Mouse (Mus musculus): ENCODE results near the gene Igsf21. TPM values are rescaled to one million over a fixed set of nuclear protein-coding genes. Genes with fewer than 3 reads are reported as not detected.

Gene Igsf21
- polyA plus RNA-seq, 1 experiment from 2014 or later: 8.1 TPM

DNA sequence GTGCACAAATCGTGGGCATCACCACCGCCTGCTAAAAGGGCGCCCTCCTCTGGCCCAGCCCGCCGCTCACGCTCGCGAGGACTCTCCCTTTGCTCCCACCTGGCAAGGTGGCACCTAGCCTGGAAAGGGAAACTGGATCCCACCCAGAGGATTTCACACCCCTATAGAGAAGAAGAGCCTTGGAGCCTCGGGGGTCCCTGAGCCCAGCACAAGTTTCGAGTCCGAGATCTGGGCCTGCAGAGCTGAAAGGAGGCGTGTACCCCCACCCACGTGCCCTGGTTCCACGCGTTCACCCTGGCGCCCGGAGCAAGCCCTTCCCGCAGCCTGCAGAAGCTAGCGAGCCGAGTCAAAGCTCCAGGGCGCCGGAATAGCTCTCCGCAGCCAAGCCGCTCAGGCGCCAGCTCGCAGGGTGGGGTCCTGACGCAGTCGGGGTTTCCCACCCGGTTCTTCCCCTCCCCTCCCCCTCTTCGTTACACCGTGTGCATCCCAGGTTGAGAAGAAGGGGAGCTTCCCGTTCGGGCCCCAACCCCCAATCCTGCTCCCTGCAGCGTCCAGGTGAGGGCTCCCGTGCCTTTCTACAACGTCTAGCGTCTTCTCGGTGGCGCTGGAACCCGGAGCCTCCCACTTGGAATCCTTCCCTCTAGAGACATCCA, 2.3 kb downstream of the Igsf21 start:
- WGBS: 2% methylated on average over 40 of the region's 40 CpGs
- Histone ChIP-seq H3K9ac (ENCODE audit: low read depth, low read length) (no peak overlapping the region), H3K36me3 (ENCODE audit: control insufficient read depth, insufficient read depth, low read length) (no peaks in the 10 kb centered on the region), H3K4me3 (ENCODE audit: low read depth, low read length) (peak overlapping the region; percentile 39; the same call in 1 of the 2 replicates), H3K4me2 (replicated peaks; ENCODE audit: low read depth, low read length) (peak overlapping the region; percentile 39), H3K9me3 (ENCODE audit: control insufficient read depth, low read length) (no peaks in the 10 kb centered on the region), H3K4me1 (replicated peaks; ENCODE audit: control insufficient read depth, insufficient read depth, low read length) (peaks cover 10% of the 10 kb centered on the region), H3K27ac (ENCODE audit: low read depth, low read length) (no peak overlapping the region), H3K27me3 (ENCODE audit: control insufficient read depth, insufficient read depth, low read length) (peaks cover 55% of the 10 kb centered on the region)
- ATAC-seq (ENCODE audit: low FRiP score) (no peak), DNase-seq (ENCODE audit: low spot score) (no peak)

DNA sequence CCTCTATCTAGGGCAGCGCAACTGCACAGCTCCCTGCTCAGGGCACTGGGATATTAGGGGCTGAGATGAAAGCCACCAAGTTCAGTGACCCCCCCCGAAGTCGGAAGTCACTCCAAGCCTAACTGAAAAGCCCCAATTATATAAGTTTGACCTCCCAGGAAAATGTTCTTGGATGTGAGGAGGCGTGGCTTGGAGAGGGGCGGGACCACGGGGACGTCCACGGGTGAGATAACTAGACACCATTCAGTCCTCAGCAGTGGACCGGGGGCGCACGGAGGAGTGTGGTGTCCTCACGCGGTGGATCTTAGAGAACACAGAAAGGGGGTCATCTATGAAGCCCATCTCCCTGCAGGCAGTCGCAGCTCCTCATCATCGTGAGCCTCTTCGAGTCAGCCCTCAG, 3.4 kb downstream of the Igsf21 start:
- no peaks in the 10 kb centered on the region for H3K36me3 ChIP-seq (ENCODE audit: control insufficient read depth, insufficient read depth, low read length)
- H3K4me3 ChIP-seq (ENCODE audit: low read depth, low read length): no peak overlapping the region
- peaks cover 48% of the 10 kb centered on the region for H3K27me3 ChIP-seq (ENCODE audit: control insufficient read depth, insufficient read depth, low read length)
- no peak overlapping the region; the same call in 1 of the 2 replicates for H3K4me2 ChIP-seq (replicated peaks; ENCODE audit: low read depth, low read length)
- H3K27ac ChIP-seq (ENCODE audit: low read depth, low read length): no peak overlapping the region
- H3K9me3 ChIP-seq (ENCODE audit: control insufficient read depth, low read length): no peaks in the 10 kb centered on the region
- H3K4me1 ChIP-seq (replicated peaks; ENCODE audit: control insufficient read depth, insufficient read depth, low read length): peaks cover 10% of the 10 kb centered on the region
- DNase-seq (ENCODE audit: low spot score): no peak
- no peak overlapping the region for H3K9ac ChIP-seq (ENCODE audit: low read depth, low read length)
- 19% methylated on average over 16 of the region's 16 CpGs for WGBS
- no peak for ATAC-seq (ENCODE audit: low FRiP score)

DNA sequence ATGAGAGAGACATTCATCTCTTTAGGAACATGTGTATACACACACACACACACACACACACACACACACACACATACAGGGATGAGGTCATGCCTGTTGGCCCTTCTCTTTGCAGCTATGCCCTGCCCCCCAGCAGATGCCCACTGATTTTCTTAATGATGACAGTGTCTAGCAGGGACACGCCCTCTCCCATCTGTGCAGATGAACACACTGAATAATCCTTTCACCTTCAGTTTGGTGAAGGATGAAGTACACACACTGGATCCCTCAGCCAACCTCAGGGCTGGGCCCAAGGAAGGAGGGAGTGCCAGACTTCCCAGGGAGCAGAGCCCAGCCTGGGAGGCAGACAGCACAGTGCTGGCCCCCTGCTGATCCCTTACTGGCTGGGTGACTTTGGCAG, 4.3 kb downstream of the Igsf21 start:
- H3K4me2 ChIP-seq (replicated peaks; ENCODE audit: low read depth, low read length): no peak overlapping the region
- H3K27ac ChIP-seq (ENCODE audit: low read depth, low read length): no peak overlapping the region
- 58% methylated on average over 1 of the region's 1 CpGs for WGBS
- peak; percentile 22; the same call in 1 of the 2 replicates for ATAC-seq (ENCODE audit: low FRiP score)
- DNase-seq (ENCODE audit: low spot score): peak; percentile 46
- no peak overlapping the region for H3K4me3 ChIP-seq (ENCODE audit: low read depth, low read length)
- peaks cover 14% of the 10 kb centered on the region for H3K4me1 ChIP-seq (replicated peaks; ENCODE audit: control insufficient read depth, insufficient read depth, low read length)
- peaks cover 40% of the 10 kb centered on the region for H3K27me3 ChIP-seq (ENCODE audit: control insufficient read depth, insufficient read depth, low read length)
- H3K9ac ChIP-seq (ENCODE audit: low read depth, low read length): no peak overlapping the region
- no peaks in the 10 kb centered on the region for H3K36me3 ChIP-seq (ENCODE audit: control insufficient read depth, insufficient read depth, low read length)
- no peaks in the 10 kb centered on the region for H3K9me3 ChIP-seq (ENCODE audit: control insufficient read depth, low read length)

DNA sequence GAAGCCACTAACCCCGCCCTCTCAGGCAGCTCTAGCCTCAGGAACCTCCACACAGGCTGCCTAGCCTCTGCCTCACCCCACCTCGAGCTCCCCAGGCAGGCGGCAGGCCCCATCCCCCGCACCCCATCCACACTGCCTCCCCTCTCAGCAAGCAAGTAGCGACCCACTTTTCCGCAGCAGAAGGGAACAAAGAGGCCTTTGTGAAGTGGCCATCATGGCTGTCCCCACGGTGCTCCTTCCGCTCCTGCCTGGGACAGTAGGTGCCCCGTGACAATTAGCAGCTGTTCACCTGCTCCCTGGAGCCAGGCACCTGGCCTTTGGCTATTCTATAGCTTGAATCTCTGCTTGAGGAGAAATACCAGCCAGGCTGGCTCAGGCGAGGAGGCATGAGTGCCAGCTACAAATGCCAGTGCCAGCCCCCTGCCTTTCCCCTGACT, 9.3 kb downstream of the Igsf21 start:
- 18% methylated on average over 10 of the region's 10 CpGs for WGBS
- no peaks in the 10 kb centered on the region for H3K9me3 ChIP-seq (ENCODE audit: control insufficient read depth, low read length)
- no peak overlapping the region for H3K4me2 ChIP-seq (replicated peaks; ENCODE audit: low read depth, low read length)
- ATAC-seq (ENCODE audit: low FRiP score) (no peak; the same call in 1 of the 2 replicates), DNase-seq (ENCODE audit: low spot score) (no peak)
- 0 out of 2 replicates have a peak overlapping the region, but pooled peaks have one; percentile 30 for H3K27ac ChIP-seq (ENCODE audit: low read depth, low read length)
- H3K36me3 ChIP-seq (ENCODE audit: control insufficient read depth, insufficient read depth, low read length): no peaks in the 10 kb centered on the region
- peak overlapping the region; percentile 29; the same call in 1 of the 2 replicates for H3K9ac ChIP-seq (ENCODE audit: low read depth, low read length)
- H3K4me1 ChIP-seq (replicated peaks; ENCODE audit: control insufficient read depth, insufficient read depth, low read length): peaks cover 4% of the 10 kb centered on the region
- H3K4me3 ChIP-seq (ENCODE audit: low read depth, low read length): no peak overlapping the region
- H3K27me3 ChIP-seq (ENCODE audit: control insufficient read depth, insufficient read depth, low read length): no peaks in the 10 kb centered on the region; the same call in 1 of the 2 replicates

DNA sequence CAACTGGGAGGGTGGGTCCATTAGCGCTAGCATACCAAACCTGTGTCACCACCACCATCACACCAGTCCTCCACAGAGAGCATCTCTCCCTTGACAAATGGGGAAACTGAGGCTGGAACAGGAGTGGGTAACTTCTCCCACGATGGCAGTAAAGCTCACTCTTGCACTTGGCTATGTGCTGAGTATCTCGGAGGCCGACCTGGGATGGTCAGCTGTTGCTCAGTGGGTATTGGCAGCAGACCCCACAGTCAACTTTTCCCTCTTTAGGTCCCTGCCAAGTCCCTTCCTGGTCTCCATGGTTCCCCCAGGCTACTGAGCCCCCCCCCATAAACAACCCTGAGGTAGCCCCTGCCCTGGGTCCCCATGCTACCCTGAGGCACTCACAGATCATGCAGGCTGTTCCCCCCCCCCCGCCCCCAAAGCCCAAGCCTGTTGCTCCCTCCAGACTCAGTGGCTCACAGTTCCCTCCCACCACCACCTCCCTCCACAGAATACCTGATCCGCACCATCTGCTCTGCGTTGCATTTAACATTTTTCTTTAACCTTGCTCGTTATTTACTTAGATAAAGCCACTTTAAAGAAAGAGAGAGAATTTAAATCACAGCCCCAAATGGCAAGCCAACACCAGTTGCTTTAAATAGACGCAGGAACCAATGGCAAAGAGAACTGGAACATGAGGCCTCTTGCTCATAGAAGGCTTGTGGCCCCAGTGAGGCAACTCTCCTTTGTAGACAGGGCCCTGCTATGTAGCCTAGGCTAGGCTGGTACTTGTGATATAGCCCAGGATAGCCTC, 11.0 kb downstream of the Igsf21 start:
- Histone ChIP-seq H3K36me3 (ENCODE audit: control insufficient read depth, insufficient read depth, low read length) (no peaks in the 10 kb centered on the region), H3K4me2 (replicated peaks; ENCODE audit: low read depth, low read length) (no peak overlapping the region), H3K4me3 (ENCODE audit: low read depth, low read length) (no peak overlapping the region), H3K9me3 (ENCODE audit: control insufficient read depth, low read length) (no peaks in the 10 kb centered on the region), H3K4me1 (replicated peaks; ENCODE audit: control insufficient read depth, insufficient read depth, low read length) (peaks cover 4% of the 10 kb centered on the region), H3K9ac (ENCODE audit: low read depth, low read length) (no peak overlapping the region), H3K27me3 (ENCODE audit: control insufficient read depth, insufficient read depth, low read length) (no peaks in the 10 kb centered on the region), H3K27ac (ENCODE audit: low read depth, low read length) (no peak overlapping the region)
- ATAC-seq (ENCODE audit: low FRiP score): no peak
- WGBS: 71% methylated on average over 9 of the region's 9 CpGs
- DNase-seq (ENCODE audit: low spot score): no peak

DNA sequence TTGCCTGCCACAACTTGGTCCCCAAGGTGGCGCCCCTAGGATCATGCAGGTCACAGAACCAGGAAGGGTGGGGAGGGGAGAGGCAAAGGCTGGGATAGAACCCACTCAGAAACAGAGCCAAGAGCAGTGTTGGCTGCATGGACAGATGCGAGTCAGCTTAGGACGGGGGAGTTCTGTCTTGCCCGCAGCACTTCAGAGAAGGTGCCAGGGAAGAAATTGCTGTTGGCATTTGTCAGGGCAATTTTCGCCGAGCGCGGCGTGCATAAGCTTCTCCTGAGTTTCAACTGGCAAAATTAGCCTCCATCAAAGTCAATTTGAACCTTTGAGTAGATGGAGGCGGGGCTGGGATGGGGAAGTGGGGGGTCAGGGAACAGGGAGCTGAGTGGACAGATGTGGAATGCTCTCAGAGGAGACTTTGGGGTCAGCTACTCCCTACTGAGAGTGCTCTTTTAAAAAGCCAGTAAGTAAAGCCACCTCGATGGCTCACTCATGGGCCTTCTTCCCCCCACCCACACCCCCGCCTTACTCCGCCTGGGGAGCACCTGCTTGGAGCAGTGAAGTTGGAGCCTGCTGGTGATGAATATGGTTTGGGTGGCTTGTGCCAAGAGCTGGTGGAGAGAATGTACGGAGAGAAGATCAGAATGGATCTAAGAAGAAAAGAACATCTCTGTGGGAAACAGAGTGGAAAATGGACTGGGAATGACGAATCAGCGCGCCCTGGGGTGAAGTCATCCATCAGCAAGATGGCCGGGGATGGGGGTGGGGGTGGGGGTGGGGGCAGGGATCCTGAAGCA, 12.0 kb downstream of the Igsf21 start:
- ATAC-seq (ENCODE audit: low FRiP score): no peak
- H3K27me3 ChIP-seq (ENCODE audit: control insufficient read depth, insufficient read depth, low read length): no peaks in the 10 kb centered on the region
- H3K4me1 ChIP-seq (replicated peaks; ENCODE audit: control insufficient read depth, insufficient read depth, low read length): peaks cover 4% of the 10 kb centered on the region
- no peak overlapping the region for H3K4me2 ChIP-seq (replicated peaks; ENCODE audit: low read depth, low read length)
- no peaks in the 10 kb centered on the region for H3K9me3 ChIP-seq (ENCODE audit: control insufficient read depth, low read length)
- no peaks in the 10 kb centered on the region for H3K36me3 ChIP-seq (ENCODE audit: control insufficient read depth, insufficient read depth, low read length)
- no peak overlapping the region for H3K27ac ChIP-seq (ENCODE audit: low read depth, low read length)
- no peak for DNase-seq (ENCODE audit: low spot score)
- 71% methylated on average over 18 of the region's 18 CpGs for WGBS
- no peak overlapping the region for H3K9ac ChIP-seq (ENCODE audit: low read depth, low read length)
- H3K4me3 ChIP-seq (ENCODE audit: low read depth, low read length): no peak overlapping the region

DNA sequence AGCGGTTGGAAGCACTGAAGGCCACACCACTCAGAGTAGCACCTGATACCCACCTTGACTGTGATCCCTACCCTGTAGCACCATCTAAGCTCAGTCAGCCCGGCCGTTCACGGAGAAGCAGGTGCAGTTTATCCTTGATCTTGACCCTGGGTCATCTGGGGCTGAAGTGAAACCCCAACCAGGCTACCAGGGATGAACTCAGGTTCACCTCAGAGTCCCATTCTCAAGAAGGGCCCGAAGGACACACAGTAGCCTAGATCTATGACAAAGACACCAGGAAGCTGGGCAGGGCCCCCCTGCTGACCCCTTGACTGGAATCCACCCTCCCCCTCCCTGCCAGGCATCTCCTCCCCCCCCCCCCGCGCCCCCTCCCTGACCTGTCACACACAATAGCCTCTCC, 18.7 kb downstream of the Igsf21 start:
- H3K27me3 ChIP-seq (ENCODE audit: control insufficient read depth, insufficient read depth, low read length): 0 out of 2 replicates have a peak, but pooled peaks cover 2% of the 10 kb centered on the region
- no peak overlapping the region for H3K4me3 ChIP-seq (ENCODE audit: low read depth, low read length)
- H3K4me2 ChIP-seq (replicated peaks; ENCODE audit: low read depth, low read length): no peak overlapping the region
- ATAC-seq (ENCODE audit: low FRiP score): no peak
- no peaks in the 10 kb centered on the region for H3K9me3 ChIP-seq (ENCODE audit: control insufficient read depth, low read length)
- H3K27ac ChIP-seq (ENCODE audit: low read depth, low read length): peak overlapping the region; percentile 42; the same call in 1 of the 2 replicates
- H3K36me3 ChIP-seq (ENCODE audit: control insufficient read depth, insufficient read depth, low read length): no peaks in the 10 kb centered on the region
- H3K4me1 ChIP-seq (replicated peaks; ENCODE audit: control insufficient read depth, insufficient read depth, low read length): peaks cover 9% of the 10 kb centered on the region
- H3K9ac ChIP-seq (ENCODE audit: low read depth, low read length): no peak overlapping the region
- DNase-seq (ENCODE audit: low spot score): no peak
- 64% methylated on average over 5 of the region's 7 CpGs for WGBS

DNA sequence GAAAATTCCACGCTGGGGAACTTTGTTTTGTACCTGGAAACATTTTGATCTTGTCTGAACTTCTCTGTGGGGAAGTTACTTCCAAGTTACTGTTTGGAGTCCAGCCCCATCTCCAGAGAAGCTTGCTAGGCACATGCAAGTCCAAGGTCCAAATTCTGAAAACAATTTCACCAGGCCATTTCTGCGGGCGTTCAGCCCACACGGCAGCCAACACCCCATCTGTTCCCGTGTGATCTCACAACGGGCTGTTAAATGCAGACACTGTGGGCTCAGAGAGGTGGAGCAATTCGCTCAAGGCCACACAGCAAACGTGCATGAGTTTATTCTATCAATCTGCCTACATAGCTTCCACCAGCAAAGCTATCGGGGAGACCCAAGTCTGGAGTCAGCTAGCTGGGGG, 21.4 kb downstream of the Igsf21 start:
- DNase-seq (ENCODE audit: low spot score) (no peak), ATAC-seq (ENCODE audit: low FRiP score) (no peak)
- Histone ChIP-seq H3K4me3 (ENCODE audit: low read depth, low read length) (no peak overlapping the region), H3K27ac (ENCODE audit: low read depth, low read length) (no peak overlapping the region), H3K27me3 (ENCODE audit: control insufficient read depth, insufficient read depth, low read length) (0 out of 2 replicates have a peak, but pooled peaks cover 2% of the 10 kb centered on the region), H3K4me1 (replicated peaks; ENCODE audit: control insufficient read depth, insufficient read depth, low read length) (peaks cover 14% of the 10 kb centered on the region), H3K4me2 (replicated peaks; ENCODE audit: low read depth, low read length) (no peak overlapping the region), H3K9ac (ENCODE audit: low read depth, low read length) (no peak overlapping the region), H3K9me3 (ENCODE audit: control insufficient read depth, low read length) (no peaks in the 10 kb centered on the region), H3K36me3 (ENCODE audit: control insufficient read depth, insufficient read depth, low read length) (no peaks in the 10 kb centered on the region)
- 84% methylated on average over 9 of the region's 9 CpGs for WGBS
